Mouse (Mus musculus) MEL (cell line): ENCODE measurements around the gene Fbxl20. TPM values are rescaled to one million over a fixed set of nuclear protein-coding genes. Genes with fewer than 3 reads are reported as not detected.

Experiments
- DNase-seq: peaks from one replicate; pipeline ENCODE4 v3.0.0; 2011; ENCODE audit warnings: low read depth, low spot score
- H3K27ac ChIP-seq: 2 replicates; pipeline ENCODE4 v1.5.1; 2012; ENCODE audit warnings: low read depth, mild to moderate bottlenecking, control low read depth, low read length, moderate library complexity; ENCODE audit not compliant: control insufficient read depth
- H3K27me3 ChIP-seq, 2 experiments: fragments of 150-350 bp in 1 of 2; sonication (generic) in 1 of 2; 2 replicates each; pipeline ENCODE4 v1.6.1; 2012; ENCODE audit warnings: low read length in 2 of 2, mild to moderate bottlenecking in 2 of 2, improper control_type of control experiment in 1 of 2, moderate library complexity in 1 of 2; ENCODE audit not compliant: insufficient read depth in 2 of 2, control insufficient read depth in 1 of 2
- H3K36me3 ChIP-seq, 2 experiments: 2 replicates each; pipeline ENCODE4 v1.6.1; 2012 to 2014; ENCODE audit warnings: low read length in 2 of 2, improper control_type of control experiment in 1 of 2, inconsistent platforms in 1 of 2, mild to moderate bottlenecking in 1 of 2; ENCODE audit not compliant: insufficient read depth in 2 of 2, control insufficient read depth in 1 of 2
- H3K4me1 ChIP-seq, 2 experiments: fragments of 150-350 bp in 1 of 2; sonication (generic) in 1 of 2; 2 replicates each; pipeline ENCODE4 v1.6.1; 2012; ENCODE audit warnings: low read length in 2 of 2, improper control_type of control experiment in 1 of 2, mild to moderate bottlenecking in 1 of 2; ENCODE audit not compliant: insufficient read depth in 2 of 2, control insufficient read depth in 1 of 2
- H3K4me3 ChIP-seq, 2 experiments: fragments of 150-350 bp in 1 of 2; sonication (generic) in 1 of 2; 2 replicates each; pipeline ENCODE4 v1.5.1; 2012; ENCODE audit warnings: low read depth in 2 of 2, low read length in 2 of 2, mild to moderate bottlenecking in 2 of 2, moderate library complexity in 2 of 2, control low read depth in 1 of 2, improper control_type of control experiment in 1 of 2; ENCODE audit not compliant: control insufficient read depth in 1 of 2, insufficient read depth in 1 of 2
- H3K79me2 ChIP-seq: 2 replicates; pipeline ENCODE4 v1.6.1; 2012; ENCODE audit warnings: mild to moderate bottlenecking, low read length, moderate library complexity; ENCODE audit not compliant: control insufficient read depth, poor library complexity, insufficient read depth
- H3K9ac ChIP-seq: 2 replicates; pipeline ENCODE4 v1.6.1; 2012; ENCODE audit warnings: low read depth, mild to moderate bottlenecking, control low read depth, low read length, moderate library complexity; ENCODE audit not compliant: control insufficient read depth, poor library complexity, severe bottlenecking
- H3K9me3 ChIP-seq: fragments of 150-350 bp; sonication (generic); replicated peaks from 2 replicates; pipeline ENCODE4 v1.6.1; 2012; ENCODE audit warnings: mild to moderate bottlenecking, low read length, improper control_type of control experiment, moderate library complexity; ENCODE audit not compliant: insufficient read depth
- BHLHE40 ChIP-seq: IDR thresholded peaks from 2 replicates; pipeline ENCODE4 v1.6.1; 2012; ENCODE audit warnings: low read depth, mild to moderate bottlenecking, inconsistent platforms, low read length, improper control_type of control experiment, borderline replicate concordance
- CHD1 ChIP-seq: IDR thresholded peaks from 2 replicates; pipeline ENCODE4 v1.6.1; 2012; ENCODE audit warnings: low read depth, mild to moderate bottlenecking, inconsistent platforms, low read length, improper control_type of control experiment
- E2F4 ChIP-seq: IDR thresholded peaks from 2 replicates; pipeline ENCODE4 v1.6.1; 2011; ENCODE audit warnings: low read depth, low read length, improper control_type of control experiment, borderline replicate concordance
- ELF1 ChIP-seq: IDR thresholded peaks from 2 replicates; pipeline ENCODE4 v1.6.1; 2014; ENCODE audit warnings: low read depth, mild to moderate bottlenecking, inconsistent platforms, low read length, improper control_type of control experiment, moderate library complexity
- EP300 ChIP-seq, 2 experiments: IDR thresholded peaks; 2 replicates each; pipeline ENCODE4 v1.6.1; 2011; ENCODE audit warnings: improper control_type of control experiment in 2 of 2, low read length in 2 of 2, low read depth in 1 of 2, mild to moderate bottlenecking in 1 of 2
- ETS1 ChIP-seq: IDR thresholded peaks from 2 replicates; pipeline ENCODE4 v1.6.1; 2012; ENCODE audit warnings: low read depth, mild to moderate bottlenecking, inconsistent platforms, low read length, improper control_type of control experiment, moderate library complexity
- KAT2A ChIP-seq: conservative IDR thresholded peaks from 2 replicates; pipeline ENCODE4 v1.6.1; 2012; ENCODE audit warnings: low read depth, low read length, improper control_type of control experiment, inconsistent platforms
- MEF2A ChIP-seq: IDR thresholded peaks from 2 replicates; pipeline ENCODE4 v1.6.1; 2014; ENCODE audit warnings: low read depth, mild to moderate bottlenecking, inconsistent platforms, low read length, improper control_type of control experiment; ENCODE audit not compliant: poor library complexity, insufficient replicate concordance, severe bottlenecking; ENCODE audit errors: extremely low read depth
- MYB ChIP-seq: IDR thresholded peaks from 2 replicates; pipeline ENCODE4 v1.6.1; 2011; ENCODE audit warnings: mild to moderate bottlenecking, low read depth, low read length, improper control_type of control experiment
- MYC ChIP-seq: IDR thresholded peaks from 2 replicates; pipeline ENCODE4 v1.6.1; 2011; ENCODE audit warnings: low read depth, mild to moderate bottlenecking, low read length, improper control_type of control experiment, moderate library complexity
- NELFE ChIP-seq: IDR thresholded peaks from 2 replicates; pipeline ENCODE4 v1.6.1; 2011; ENCODE audit warnings: low read depth, low read length, improper control_type of control experiment
- POLR2AphosphoS5 ChIP-seq: IDR thresholded peaks from 2 replicates; pipeline ENCODE4 v1.6.1; 2012; ENCODE audit warnings: low read depth, borderline replicate concordance, mild to moderate bottlenecking, inconsistent platforms, low read length, moderate library complexity, mixed read lengths
- RCOR1 ChIP-seq: IDR thresholded peaks from 2 replicates; pipeline ENCODE4 v1.6.1; 2012; ENCODE audit warnings: low read depth, mild to moderate bottlenecking, inconsistent platforms, low read length, improper control_type of control experiment
- SIN3A ChIP-seq: IDR thresholded peaks from 2 replicates; pipeline ENCODE4 v1.6.1; 2012; ENCODE audit warnings: low read length, improper control_type of control experiment, inconsistent platforms
- SMC3 ChIP-seq: IDR thresholded peaks from 2 replicates; pipeline ENCODE4 v1.6.1; 2011; ENCODE audit warnings: low read depth, low read length, improper control_type of control experiment
- TAL1 ChIP-seq: IDR thresholded peaks from 2 replicates; pipeline ENCODE4 v1.6.1; 2012; ENCODE audit warnings: mild to moderate bottlenecking, inconsistent platforms, low read length, moderate library complexity, mixed read lengths
- TBP ChIP-seq: IDR thresholded peaks from 2 replicates; pipeline ENCODE4 v1.8.0; 2011; ENCODE audit warnings: low read depth, low read length, improper control_type of control experiment
- TCF12 ChIP-seq: IDR thresholded peaks from 2 replicates; pipeline ENCODE4 v1.6.1; 2014; ENCODE audit warnings: low read depth, mild to moderate bottlenecking, inconsistent platforms, low read length, improper control_type of control experiment, moderate library complexity
- UBTF ChIP-seq: IDR thresholded peaks from 2 replicates; pipeline ENCODE4 v1.6.1; 2012; ENCODE audit warnings: low read depth, mild to moderate bottlenecking, inconsistent platforms, low read length, improper control_type of control experiment, moderate library complexity, borderline replicate concordance; ENCODE audit not compliant: insufficient read depth
- USF1 ChIP-seq: IDR thresholded peaks from 2 replicates; pipeline ENCODE4 v1.6.1; 2014; ENCODE audit warnings: low read depth, mild to moderate bottlenecking, inconsistent platforms, low read length, improper control_type of control experiment, moderate library complexity
- USF2 ChIP-seq, 2 experiments: IDR thresholded peaks; 2 replicates each; pipeline ENCODE4 v1.6.1; 2011 to 2012; ENCODE audit warnings: improper control_type of control experiment in 2 of 2, low read length in 2 of 2, borderline replicate concordance in 1 of 2, inconsistent platforms in 1 of 2, low read depth in 1 of 2, mild to moderate bottlenecking in 1 of 2; ENCODE audit not compliant: insufficient read depth in 1 of 2
- ZKSCAN1 ChIP-seq: IDR thresholded peaks from 2 replicates; pipeline ENCODE4 v1.6.1; 2012; ENCODE audit warnings: low read depth, mild to moderate bottlenecking, inconsistent platforms, low read length, improper control_type of control experiment, moderate library complexity
- polyA plus RNA-seq, 2 experiments: library from polyadenylated mRNA; stranded (reverse) in 1 of 2; unstranded in 1 of 2; fragments of >175 nt in 1 of 2; fragments of >200 nt in 1 of 2; gene quantifications; 2 replicates each; pipeline versions ENCODE4 v1.2.1 to v1.2.4; 2012; ENCODE audit warnings: low replicate concordance in 2 of 2, low read depth in 1 of 2; ENCODE audit not compliant: insufficient read length in 2 of 2, insufficient read depth in 1 of 2, missing spikeins in 1 of 2
- total RNA-seq: library from RNA; depleted of rRNA; stranded (reverse); fragments of 300-350 nt; gene quantifications from 2 replicates; pipeline ENCODE4 v1.2.3, GENCODE M21; 2012

Fbxl20 gene
- total and polyA plus RNA-seq, 3 experiments: 4.4 to 10.0 TPM; not detected in 1

DNA sequence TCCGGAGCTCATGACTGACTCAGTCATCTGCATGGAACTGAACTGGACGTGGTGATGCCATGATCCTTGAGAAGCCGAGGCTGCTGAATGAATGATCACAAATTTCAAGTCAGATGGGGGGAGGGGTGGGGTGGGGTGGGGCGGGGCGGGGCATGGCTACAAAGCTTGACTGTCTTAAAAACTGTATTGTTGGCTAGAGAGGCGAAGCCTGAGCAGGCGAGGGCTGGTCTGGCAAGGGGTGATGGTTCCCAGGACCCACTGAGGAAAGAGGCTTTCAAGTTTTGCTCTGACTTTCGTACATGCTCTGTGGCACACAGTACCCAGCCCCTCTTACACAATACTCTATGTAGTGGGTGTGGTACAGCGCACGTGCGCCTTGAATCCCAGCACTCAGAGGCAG is 12.4 kb downstream of the Fbxl20 start:
- TF ChIP-seq TCF12 (no peak), MEF2A (no peak), BHLHE40 (no peak), E2F4 (no peak), SMC3 (no peak), SIN3A (no peak), ZKSCAN1 (no peak), EP300 (IDR thresholded peaks at IDR 0.05; ENCODE audit: low read depth in 1 of 2, low read length in 2 of 2) (no peak), USF2 (IDR thresholded peaks at IDR 0.05; ENCODE audit: borderline replicate concordance in 1 of 2, insufficient read depth in 1 of 2, low read depth in 1 of 2, low read length in 2 of 2) (no peak), RCOR1 (no peak)
- H3K27ac ChIP-seq: no peak overlapping the region
- no peak overlapping the region for H3K9ac ChIP-seq
- no peaks in the 10 kb centered on the region for H3K4me1 ChIP-seq
- H3K79me2 ChIP-seq: no peaks in the 10 kb centered on the region
- DNase-seq: no peak
- H3K4me3 ChIP-seq: no peak overlapping the region
- H3K36me3 ChIP-seq: no peaks in the 10 kb centered on the region
- no peaks in the 10 kb centered on the region for H3K9me3 ChIP-seq
- H3K27me3 ChIP-seq: no peaks in the 10 kb centered on the region

DNA sequence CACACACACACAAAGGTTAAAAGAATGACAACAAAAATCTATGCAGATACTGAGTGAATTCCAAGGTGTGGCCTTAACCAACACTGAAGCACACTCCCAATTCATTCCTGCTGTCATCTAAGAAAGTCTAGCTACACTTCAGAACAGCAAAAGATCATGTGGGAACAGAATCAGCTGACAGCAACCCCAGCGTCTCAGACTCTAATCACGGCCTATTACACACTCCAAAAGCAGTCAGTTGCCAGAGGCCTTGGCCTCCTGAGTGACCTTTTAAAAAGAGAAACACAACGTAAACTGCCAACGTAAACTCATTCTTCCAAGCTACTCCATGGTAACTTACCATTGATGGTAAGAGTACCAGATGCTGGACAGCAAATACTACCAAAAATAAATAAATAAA is 15.3 kb downstream of the Fbxl20 start:
- Histone ChIP-seq H3K4me3 (no peak overlapping the region), H3K4me1 (no peaks in the 10 kb centered on the region; a peak in 1 of 4 replicates), H3K9ac (no peak overlapping the region), H3K27ac (no peak overlapping the region), H3K27me3 (no peaks in the 10 kb centered on the region), H3K36me3 (no peaks in the 10 kb centered on the region; a peak in 1 of 4 replicates), H3K9me3 (no peaks in the 10 kb centered on the region), H3K79me2 (no peaks in the 10 kb centered on the region)
- DNase-seq: no peak
- TF ChIP-seq USF2 (IDR thresholded peaks at IDR 0.05; ENCODE audit: borderline replicate concordance in 1 of 2, insufficient read depth in 1 of 2, low read depth in 1 of 2, low read length in 2 of 2) (no peak), UBTF (no peak), TBP (no peak), USF1 (no peak), POLR2AphosphoS5 (no peak), KAT2A (no peak), NELFE (no peak), ETS1 (no peak), MYB (no peak), TAL1 (no peak), SIN3A (no peak), MYC (no peak), ELF1 (no peak), CHD1 (no peak)
